Mouse (Mus musculus): Measurements from ENCODE around the gene Ctsl.

GRCm38 (mm10) chr13:64386048-64386447 lies 15.4 kb upstream of the Ctsl start:
- TF ChIP-seq CTCF (IDR thresholded peaks at IDR 0.05; ENCODE audit: low read depth) (no peak), EP300 (IDR thresholded peaks at IDR 0.05; ENCODE audit: low read depth) (no peak)

All from heart, postnatal 0 days (tissue).